Mouse (Mus musculus) central nervous system, embryonic 14 days (tissue): Measurements from ENCODE around the gene Strn4. TPM values are rescaled to one million over a fixed set of nuclear protein-coding genes. Genes with fewer than 3 reads are reported as not detected.

ENCODE experiments used
- polyA plus RNA-seq: library from polyadenylated mRNA; depleted of rRNA; stranded (reverse); fragments of >200 nt; gene quantifications from 2 replicates; pipeline ENCODE4 v1.2.3, GENCODE M21; 2012; rRNA removed

Gene Strn4
- 249 and 272 TPM in 2 replicates for polyA plus RNA-seq

DNA sequence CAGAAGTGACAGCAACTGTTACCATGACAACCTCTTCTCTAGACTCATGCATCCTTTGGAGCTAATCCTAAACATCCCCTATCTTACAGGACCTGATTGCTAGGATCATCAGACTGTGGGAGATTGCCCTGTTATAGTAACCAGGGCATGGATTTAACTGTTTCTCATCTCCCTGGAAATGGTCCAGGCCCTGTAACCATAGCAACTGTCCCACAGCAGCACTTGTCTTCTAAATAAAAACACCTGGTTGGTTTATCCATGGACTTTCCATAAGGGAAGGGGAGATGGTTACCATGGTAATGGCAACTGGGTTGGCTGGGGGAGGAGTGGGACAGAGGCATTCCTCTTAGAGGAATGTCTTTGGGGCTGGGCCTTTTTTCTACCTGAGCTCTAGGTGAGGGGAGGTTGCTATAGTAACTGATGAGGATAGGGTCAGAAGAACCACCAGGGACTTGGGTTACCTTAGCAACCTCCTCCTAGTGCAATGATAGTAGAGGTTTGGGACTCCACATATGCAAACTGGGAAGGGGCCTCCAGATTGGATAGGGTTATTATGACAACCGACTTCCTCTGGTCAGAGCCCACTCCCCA, at the start of gene Strn4:
Gene Strn4, plus strand, starts transcription at position 539 of the 591 bp plus-strand sequence.

DNA sequence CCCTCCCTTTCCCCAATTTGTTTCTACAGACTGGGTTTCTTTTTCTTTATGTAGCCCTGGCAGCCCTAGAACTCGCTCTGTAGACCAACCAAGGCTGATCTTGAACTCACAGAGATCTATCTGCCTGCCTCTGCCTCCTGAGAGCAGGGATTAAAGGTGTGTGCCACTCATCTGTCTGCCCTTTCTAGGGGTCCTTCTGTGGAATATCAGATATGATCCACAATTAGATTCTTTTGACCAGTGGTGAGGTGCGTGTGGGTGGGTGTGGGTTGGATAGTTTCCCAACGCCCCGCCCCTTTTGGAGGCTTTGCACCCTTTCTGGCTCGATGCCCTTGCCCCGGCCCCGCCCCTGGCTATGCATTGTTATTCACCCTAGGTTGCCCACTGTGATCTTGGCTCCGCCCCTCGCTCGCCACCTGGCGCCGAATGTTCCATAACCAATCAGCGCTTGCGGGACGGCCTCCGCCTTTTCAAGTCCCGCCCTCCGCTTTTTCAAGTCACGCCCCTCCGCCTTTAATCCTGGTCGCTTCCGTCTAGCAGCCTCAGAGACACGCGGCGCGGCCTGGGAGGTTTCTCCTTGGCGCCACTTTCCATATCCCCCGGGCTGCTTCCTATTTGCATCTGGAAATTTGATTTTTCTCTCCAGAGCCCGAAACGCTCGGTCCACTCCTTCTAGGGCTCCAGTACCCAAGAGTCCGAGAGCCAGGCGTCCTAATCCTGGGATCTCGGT, 34.7 kb upstream of the Strn4 start, which contains the start of gene Slc1a5:
Gene Slc1a5, plus strand, starts transcription at position 516 of the 730 bp plus-strand sequence.

DNA sequence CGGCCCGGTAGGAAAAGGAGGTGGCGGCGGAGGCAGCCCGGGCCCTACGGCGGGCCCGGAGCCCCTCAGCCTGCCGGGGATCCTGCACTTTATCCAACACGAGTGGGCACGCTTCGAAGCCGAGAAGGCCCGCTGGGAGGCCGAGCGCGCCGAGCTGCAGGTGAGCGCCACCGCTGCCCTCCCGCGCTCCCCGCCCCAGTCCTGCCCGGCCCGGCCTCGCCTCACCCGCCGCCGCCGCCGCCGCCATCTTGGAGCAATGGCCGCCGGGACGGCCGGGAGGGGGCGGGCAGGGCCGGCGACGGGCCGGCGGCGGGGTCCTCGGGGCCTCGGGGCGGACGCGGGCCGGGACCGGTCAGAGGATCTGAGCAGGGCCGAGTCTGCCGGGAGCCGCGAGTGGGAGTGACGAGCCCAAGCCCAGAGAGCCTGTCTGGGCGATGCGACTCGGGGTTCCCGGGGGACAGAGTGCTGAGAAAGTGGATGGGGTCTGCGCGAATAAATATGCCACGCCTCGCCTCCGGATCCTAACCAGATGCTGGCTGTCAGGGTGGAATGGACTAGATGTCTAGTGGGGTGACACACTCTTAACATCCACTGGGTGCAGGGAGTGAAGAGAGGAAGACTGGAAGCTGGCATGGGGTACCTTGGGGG, 910 bp downstream of the Strn4 start, which contains the start of gene Fkrp:
Gene Fkrp, minus strand, starts transcription at position 258 of the 648 bp plus-strand sequence.

DNA sequence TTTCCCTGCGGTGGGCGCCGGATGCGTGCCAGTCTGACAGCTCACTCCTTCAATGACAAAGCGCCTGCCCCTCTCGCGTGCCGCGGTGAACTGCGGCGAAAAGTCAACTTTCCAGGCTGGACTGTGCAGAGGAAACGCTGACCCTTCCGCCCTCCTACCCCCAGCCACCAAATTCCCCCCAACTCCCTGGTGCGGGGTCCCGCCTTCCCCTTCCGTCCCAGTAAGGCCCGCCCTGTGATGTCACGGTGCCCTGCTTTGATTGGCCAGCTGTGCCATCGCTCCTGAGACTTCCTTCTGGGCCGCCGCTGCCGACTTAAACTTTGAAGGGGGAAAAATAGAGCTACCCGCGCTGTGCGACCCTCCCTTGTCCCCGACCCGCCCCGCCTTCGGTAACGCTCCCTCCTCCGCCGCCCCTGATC, 27.0 kb downstream of the Strn4 start, which contains the start of gene Prkd2:
Gene Prkd2, plus strand, starts transcription at position 258 of the 419 bp plus-strand sequence.

DNA sequence AGATGAGACGGTGACA, 59.4 kb downstream of the Strn4 start, which contains the start of gene Dact3:
Gene Dact3, plus strand, starts transcription at position 8 of the 16 bp plus-strand sequence.

Other genes with a start within 250 kb of the Strn4 start
- gene Arhgap35, start 200.9 kb upstream of the Strn4 start, polyA plus RNA-seq: 42.4 and 46.2 TPM in 2 replicates
- gene Ceacam15, start 140.2 kb upstream of the Strn4 start, polyA plus RNA-seq: not detected in 2 replicates
- not detected in 2 replicates for gene Ceacam9, start 94.0 kb upstream of the Strn4 start, polyA plus RNA-seq
- gene Ap2s1, start 77.5 kb upstream of the Strn4 start, polyA plus RNA-seq: 389 and 393 TPM in 2 replicates
- 28.1 and 32.5 TPM in 2 replicates for gene Slc1a5, start 34.5 kb upstream of the Strn4 start, polyA plus RNA-seq
- 38.0 and 40.7 TPM in 2 replicates for gene Fkrp, start 843 bp downstream of the Strn4 start, polyA plus RNA-seq
- gene Prkd2, start 27.0 kb downstream of the Strn4 start, polyA plus RNA-seq: 13.3 and 16.4 TPM in 2 replicates
- 34.5 and 44.4 TPM in 2 replicates for gene Dact3, start 59.4 kb downstream of the Strn4 start, polyA plus RNA-seq
- gene Gng8, start 75.9 kb downstream of the Strn4 start, polyA plus RNA-seq: 14.1 and 22.2 TPM in 2 replicates
- 0.52 and 1.1 TPM in 2 replicates for gene Ptgir, start 90.6 kb downstream of the Strn4 start, polyA plus RNA-seq
- gene Calm3, start 108.2 kb downstream of the Strn4 start, polyA plus RNA-seq: 537 and 560 TPM in 2 replicates
- gene Pnmal2, start 128.8 kb downstream of the Strn4 start, polyA plus RNA-seq: 53.0 and 56.7 TPM in 2 replicates
- gene Pnmal1, start 143.8 kb downstream of the Strn4 start, polyA plus RNA-seq: 23.7 and 27.1 TPM in 2 replicates
- gene Gm42372, start 167.2 kb downstream of the Strn4 start, polyA plus RNA-seq: 7.9 and 10.3 TPM in 2 replicates
- 7.7 and 13.6 TPM in 2 replicates for gene Ccdc8, start 176.8 kb downstream of the Strn4 start, polyA plus RNA-seq
- gene Ppp5c, start 212.0 kb downstream of the Strn4 start, polyA plus RNA-seq: 158 and 178 TPM in 2 replicates
- gene Hif3a, start 246.5 kb downstream of the Strn4 start, polyA plus RNA-seq: 5.1 and 8.6 TPM in 2 replicates